Mouse (Mus musculus) mammary gland, adult 2 months (tissue): ENCODE measurements around the gene Cbr2. TPM values are rescaled to one million over a fixed set of nuclear protein-coding genes. Genes with fewer than 3 reads are reported as not detected.

ENCODE experiments used
- polyA plus RNA-seq: library from polyadenylated mRNA; depleted of rRNA; stranded (reverse); fragments of >200 nt; gene quantifications from 2 replicates; pipeline ENCODE4 v1.2.3, GENCODE M21; 2012; ENCODE audit warnings: low replicate concordance; rRNA removed

Gene Cbr2
- polyA plus RNA-seq, result 277 and 287 TPM in 2 replicates

DNA sequence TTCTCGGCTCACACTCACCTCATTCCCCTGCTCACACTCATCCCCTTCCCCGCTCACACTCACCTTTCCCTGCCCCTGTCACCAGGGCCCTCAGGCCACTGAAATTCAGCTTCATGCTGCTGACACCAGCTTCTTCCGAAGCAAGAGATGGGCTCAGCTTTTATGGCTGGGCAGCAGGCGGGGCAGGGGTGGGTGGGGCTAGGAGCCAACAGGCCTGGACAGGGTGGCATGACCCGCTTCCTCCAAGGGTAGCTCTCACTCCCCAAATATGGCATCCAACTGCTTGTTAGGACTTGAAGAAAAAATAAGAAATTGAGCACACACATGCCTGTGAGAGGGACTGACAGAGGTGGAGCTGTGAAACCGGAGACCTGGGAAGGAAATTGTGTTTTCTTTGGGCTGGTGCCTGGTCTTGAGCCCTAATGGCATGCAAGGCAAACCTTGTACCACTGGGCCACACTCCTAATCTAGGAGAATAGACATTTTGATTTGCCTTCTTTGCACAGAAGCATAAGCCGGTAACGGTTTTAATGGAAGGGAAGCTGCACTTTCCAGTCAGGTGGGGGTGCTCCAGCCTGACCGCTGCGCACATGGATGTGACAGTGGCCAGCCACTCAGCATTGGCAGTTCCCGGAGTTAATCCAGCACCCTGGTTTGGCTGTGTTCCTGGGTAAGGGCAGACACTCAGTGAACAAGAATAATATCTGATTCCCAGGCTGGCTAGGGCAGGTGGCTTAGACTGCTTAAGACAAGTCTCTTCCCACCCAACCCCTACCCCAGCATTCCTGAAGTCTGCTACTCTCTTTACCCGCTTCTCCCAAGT lies at the start of gene Cbr2:
TSS of gene Cbr2 (minus strand) at position 257 of the 823 bp plus-strand sequence.

DNA sequence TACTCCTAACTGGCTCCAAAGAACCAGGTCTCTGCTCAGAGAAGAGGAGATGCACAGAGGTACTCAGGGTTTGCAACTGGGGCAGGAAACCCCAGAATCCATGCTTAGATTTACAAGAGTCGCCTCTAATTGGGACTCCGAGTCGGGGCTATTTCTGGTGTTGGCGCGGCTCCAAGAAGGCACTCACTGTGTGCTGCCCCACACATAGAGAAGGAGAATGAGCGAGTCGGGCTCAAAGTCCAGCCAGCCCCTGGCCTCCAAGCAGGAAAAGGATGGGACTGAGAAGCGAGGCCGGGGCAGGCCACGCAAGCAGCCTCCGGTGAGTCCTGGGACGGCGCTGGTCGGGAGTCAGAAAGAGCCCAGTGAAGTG lies 30.7 kb upstream of the Cbr2 start, which contains the start of gene Hmga1b:
TSS of gene Hmga1b (plus strand) at position 123 of the 370 bp plus-strand sequence.

DNA sequence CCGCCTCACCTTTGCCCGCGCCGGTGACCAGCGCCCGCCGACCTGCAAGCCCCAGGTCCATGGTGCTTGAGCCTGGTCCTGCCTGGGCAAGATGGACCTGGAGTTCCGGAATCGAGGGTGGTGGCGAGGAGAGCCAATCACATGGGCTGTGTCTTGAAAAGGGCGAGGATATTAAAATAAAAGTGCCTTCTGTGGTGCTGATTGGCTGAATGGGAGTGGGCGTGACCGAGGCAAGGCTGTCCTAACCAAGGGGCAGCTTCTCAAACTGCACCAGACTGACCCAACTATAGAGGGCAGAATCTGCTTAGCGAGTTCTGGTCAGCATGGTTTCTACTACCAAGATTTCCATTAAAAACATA lies 4.8 kb downstream of the Cbr2 start, which contains the start of gene Dcxr:
TSS of gene Dcxr (minus strand) at position 113 of the 359 bp plus-strand sequence.

DNA sequence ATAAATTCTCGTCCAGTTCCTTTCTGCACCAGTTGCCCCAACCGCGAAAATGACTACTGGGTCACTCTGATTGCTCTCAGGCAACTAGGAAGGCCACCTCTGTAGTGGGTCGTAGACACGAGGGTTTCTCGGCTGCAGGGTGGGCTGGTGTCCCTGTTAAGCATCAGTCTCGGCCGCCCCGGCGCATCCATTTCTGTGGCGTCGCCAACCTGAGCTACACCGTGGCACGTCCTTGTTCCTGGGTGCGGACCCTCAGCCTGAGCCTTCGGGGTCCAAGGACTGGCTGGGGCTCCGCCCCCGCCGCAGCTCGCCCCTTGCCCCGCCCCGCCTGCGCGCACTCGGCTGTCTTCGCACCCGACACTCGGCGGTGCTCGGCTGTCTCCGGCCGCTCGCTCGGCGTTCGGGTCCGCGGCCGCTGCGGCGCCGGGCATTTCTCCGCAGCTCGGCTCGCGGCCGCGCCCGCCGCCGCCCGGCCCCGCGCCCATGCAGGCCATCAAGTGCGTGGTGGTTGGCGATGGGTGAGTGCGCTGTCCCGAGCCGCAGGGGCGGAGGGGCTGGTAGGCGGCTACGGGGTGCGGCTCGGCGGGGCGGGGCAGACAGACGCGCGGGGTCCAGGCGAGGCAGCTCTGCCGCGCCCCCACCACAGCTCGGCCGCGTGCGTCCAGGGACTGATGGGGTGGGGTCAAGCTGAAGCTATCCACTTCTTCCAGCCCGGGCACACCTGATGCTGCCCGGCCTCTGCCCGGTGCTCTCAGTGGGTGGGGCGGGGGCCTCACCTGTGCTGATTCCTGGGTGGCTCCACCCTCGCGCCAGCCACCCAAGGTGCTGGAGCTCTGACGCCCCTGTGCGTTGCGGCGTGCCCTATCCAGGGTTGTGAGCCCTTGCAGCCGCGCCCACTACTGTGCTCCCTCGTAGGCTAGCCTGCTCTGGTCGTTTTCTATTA lies 10.5 kb downstream of the Cbr2 start, which contains the start of gene Rac3:
TSS of gene Rac3 (plus strand) at position 347 of the 943 bp plus-strand sequence.

DNA sequence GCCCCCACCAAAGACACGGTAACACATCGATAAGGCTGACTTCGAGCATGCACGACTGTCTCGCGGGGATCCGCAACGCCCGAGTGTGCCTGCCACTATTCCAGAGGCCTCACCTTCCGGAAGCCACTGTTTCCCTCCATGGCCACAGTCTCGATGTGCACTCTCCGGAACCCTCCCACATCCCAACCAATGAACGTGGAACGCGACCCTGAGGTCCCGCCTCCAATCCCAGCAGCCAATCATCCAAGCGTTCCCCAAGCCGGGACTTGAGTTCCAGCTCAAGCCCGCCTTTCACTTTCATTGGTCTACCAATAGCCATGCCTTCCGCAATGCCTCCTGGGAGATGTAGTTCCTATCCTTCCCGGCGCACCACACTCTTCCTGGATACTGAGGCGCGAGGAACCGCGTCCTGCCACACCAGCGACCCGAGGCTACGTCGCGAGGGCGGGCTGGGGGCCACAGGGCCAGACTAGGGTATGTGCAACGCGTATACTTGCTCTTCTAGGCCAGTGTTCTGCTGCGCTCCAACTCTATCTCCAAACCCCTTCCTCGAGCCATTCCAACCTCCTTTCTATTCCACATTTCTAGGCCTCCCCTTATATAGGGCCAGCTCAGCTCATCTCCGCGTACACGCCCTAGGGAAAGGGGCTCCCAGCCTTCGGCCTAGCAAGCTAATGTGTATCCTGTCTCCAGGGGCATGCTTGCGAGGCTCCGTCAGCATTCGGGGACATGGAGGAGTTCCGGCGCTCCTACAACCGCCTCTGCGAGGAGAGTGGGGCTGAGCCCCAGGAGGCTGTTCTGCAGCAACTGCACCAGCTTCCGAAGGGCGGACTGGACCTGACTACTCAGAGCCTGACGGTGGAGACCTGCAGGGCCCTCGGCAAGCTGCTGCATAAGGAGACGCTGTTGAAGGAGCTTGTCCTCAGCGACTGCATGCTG lies 18.1 kb downstream of the Cbr2 start, which contains the start of the genes Cenpx and Lrrc45:
TSS of gene Cenpx (minus strand) at position 159 of the 939 bp plus-strand sequence.
TSS of gene Lrrc45 (plus strand) at position 346 of the 939 bp plus-strand sequence.

Other genes with a start within 250 kb of the Cbr2 start
- 84.8 and 162 TPM in 2 replicates for gene Mrpl12, start 247.5 kb downstream of the Cbr2 start, polyA plus RNA-seq
- 769 and 1,138 TPM in 2 replicates for gene Slc25a10, start 240.3 kb downstream of the Cbr2 start, polyA plus RNA-seq
- gene Gcgr, start 201.4 kb downstream of the Cbr2 start, polyA plus RNA-seq, result 0.96 and 2.7 TPM in 2 replicates
- gene Mcrip1, start 182.4 kb downstream of the Cbr2 start, polyA plus RNA-seq, result 142 and 150 TPM in 2 replicates
- 143 TPM in 1 of 2 replicates, not detected in the other for gene Ppp1r27, start 181.0 kb downstream of the Cbr2 start, polyA plus RNA-seq
- gene P4hb, start 158.9 kb downstream of the Cbr2 start, polyA plus RNA-seq, result 141 and 220 TPM in 2 replicates
- gene Arhgdia, start 150.5 kb downstream of the Cbr2 start, polyA plus RNA-seq, result 741 and 971 TPM in 2 replicates
- gene Alyref, start 133.7 kb downstream of the Cbr2 start, polyA plus RNA-seq, result 11.0 and 20.7 TPM in 2 replicates
- gene Anapc11, start 133.7 kb downstream of the Cbr2 start, polyA plus RNA-seq, result 122 and 159 TPM in 2 replicates
- gene Npb, start 123.6 kb downstream of the Cbr2 start, polyA plus RNA-seq, result 1.7 and 5.2 TPM in 2 replicates
- gene Pcyt2, start 114.2 kb downstream of the Cbr2 start, polyA plus RNA-seq, result 242 and 269 TPM in 2 replicates
- 77.0 and 95.0 TPM in 2 replicates for gene Sirt7, start 106.9 kb downstream of the Cbr2 start, polyA plus RNA-seq
- gene Mafg, start 98.5 kb downstream of the Cbr2 start, polyA plus RNA-seq, result 45.1 and 52.6 TPM in 2 replicates
- gene Pycr1, start 88.3 kb downstream of the Cbr2 start, polyA plus RNA-seq, result 11.2 and 12.4 TPM in 2 replicates
- gene Myadml2, start 84.0 kb downstream of the Cbr2 start, polyA plus RNA-seq, result 0.44 and 29.6 TPM in 2 replicates
- 0.22 and 0.60 TPM in 2 replicates for gene Notum, start 70.9 kb downstream of the Cbr2 start, polyA plus RNA-seq
- 94.3 and 126 TPM in 2 replicates for gene Aspscr1, start 59.1 kb downstream of the Cbr2 start, polyA plus RNA-seq
- 90.7 and 105 TPM in 2 replicates for gene Cenpx, start 18.4 kb downstream of the Cbr2 start, polyA plus RNA-seq
- gene Lrrc45, start 18.2 kb downstream of the Cbr2 start, polyA plus RNA-seq, result 27.1 and 30.3 TPM in 2 replicates
- gene Rac3, start 10.6 kb downstream of the Cbr2 start, polyA plus RNA-seq, result 7.6 and 15.5 TPM in 2 replicates
- 84.6 and 91.9 TPM in 2 replicates for gene Dcxr, start 4.8 kb downstream of the Cbr2 start, polyA plus RNA-seq
- 0.86 and 1.4 TPM in 2 replicates for gene Hmga1b, start 30.7 kb upstream of the Cbr2 start, polyA plus RNA-seq
- 56.0 and 80.9 TPM in 2 replicates for gene Rfng, start 52.1 kb upstream of the Cbr2 start, polyA plus RNA-seq
- 129 and 190 TPM in 2 replicates for gene Gps1, start 52.2 kb upstream of the Cbr2 start, polyA plus RNA-seq
- 30.8 and 36.8 TPM in 2 replicates for gene Dus1l, start 64.3 kb upstream of the Cbr2 start, polyA plus RNA-seq
- 15,404 and 19,960 TPM in 2 replicates for gene Fasn, start 92.4 kb upstream of the Cbr2 start, polyA plus RNA-seq
- 1.5 TPM in 2 replicates for gene Ccdc57, start 200.8 kb upstream of the Cbr2 start, polyA plus RNA-seq
- 5.6 and 43.4 TPM in 2 replicates for gene Slc16a3, start 216.4 kb upstream of the Cbr2 start, polyA plus RNA-seq